Mouse (Mus musculus) liver, postnatal 0 days (tissue): ENCODE measurements around the gene Sh3gl2.

Experiments used
- CTCF ChIP-seq: sonication (generic); IDR thresholded peaks from 2 replicates; pipeline ENCODE4 v1.5.1; 2016; ENCODE audit warnings: antibody characterized with exemption, low read depth
- EP300 ChIP-seq: IDR thresholded peaks from 2 replicates; pipeline ENCODE4 v1.6.1; 2016; ENCODE audit warnings: antibody characterized with exemption, low read depth, mild to moderate bottlenecking

GRCm38 (mm10) chr4:85222716-85223115 lies 17.8 kb downstream of the Sh3gl2 start:
- TF ChIP-seq CTCF (no peak), EP300 (no peak)
